Mouse (Mus musculus) midbrain, embryonic 16.5 days (tissue): ENCODE measurements around the gene Dock1. TPM values are rescaled to one million over a fixed set of nuclear protein-coding genes. Genes with fewer than 3 reads are reported as not detected.

Experiments
- ATAC-seq: fragments of 200-750 bp; cut with Nextera tagmentation; 2 replicates; pipeline ENCODE4 v1.8.0; 2017; ENCODE audit warnings: moderate TSS enrichment
- H3K27ac ChIP-seq: fragments of 300-500 bp; sonication (generic); 2 replicates; pipeline ENCODE4 v1.5.1; 2014; ENCODE audit warnings: mild to moderate bottlenecking, low read length, mixed read lengths
- H3K27me3 ChIP-seq: fragments of 300-500 bp; sonication (generic); 2 replicates; pipeline ENCODE4 v1.6.1; 2014; ENCODE audit warnings: low read depth, low read length, mixed read lengths; ENCODE audit not compliant: control insufficient read depth, insufficient read depth
- H3K36me3 ChIP-seq: fragments of 300-500 bp; sonication (generic); 2 replicates; pipeline ENCODE4 v1.6.1; 2014; ENCODE audit warnings: mild to moderate bottlenecking, low read length, moderate library complexity, mixed read lengths; ENCODE audit not compliant: control insufficient read depth, insufficient read depth
- H3K4me1 ChIP-seq: fragments of 300-500 bp; sonication (generic); 2 replicates; pipeline ENCODE4 v1.6.1; 2014; ENCODE audit warnings: mild to moderate bottlenecking, low read length, mixed read lengths; ENCODE audit not compliant: control insufficient read depth, insufficient read depth
- H3K4me2 ChIP-seq: fragments of 300-500 bp; sonication (generic); 2 replicates; pipeline ENCODE4 v1.6.1; 2014; ENCODE audit warnings: mild to moderate bottlenecking, low read length, mixed read lengths
- H3K4me3 ChIP-seq: fragments of 300-500 bp; sonication (generic); 2 replicates; pipeline ENCODE4 v1.5.1; 2014; ENCODE audit warnings: low read depth, mild to moderate bottlenecking, low read length, moderate library complexity, mixed read lengths
- H3K9ac ChIP-seq: fragments of 300-500 bp; sonication (generic); 2 replicates; pipeline ENCODE4 v1.6.1; 2014; ENCODE audit warnings: low read depth, low read length, mixed read lengths
- H3K9me3 ChIP-seq: fragments of 300-500 bp; sonication (generic); replicated peaks from 2 replicates; pipeline ENCODE4 v1.6.1; 2014; ENCODE audit warnings: mild to moderate bottlenecking, low read length, mixed read lengths; ENCODE audit not compliant: control insufficient read depth, poor library complexity, severe bottlenecking
- whole genome bisulfite sequencing: fragments of 180-500 bp; shearing (Covaris S2); extraction: QIAGEN DNeasy Blood & Tissue Kit; methylation state at CpG from one replicate; pipeline ENCODE4 v1.1.7; 2014; 5-methylcytosine and 5-hydroxymethylcytosine counted together
- polyA plus RNA-seq: library from polyadenylated mRNA; unstranded; fragments of >200 nt; fragmentation: Nextera tagmentation; extraction: Ambion mirVana; gene quantifications from 2 replicates; pipeline ENCODE4 v1.2.1, GENCODE M21; 2015

The Dock1 gene
- polyA plus RNA-seq, 1 experiment from 2014 or later: 5.5 TPM

- Histone ChIP-seq H3K27ac (no peak overlapping the region), H3K27me3 (no peaks in the 10 kb centered on the region), H3K9me3 (no peaks in the 10 kb centered on the region), H3K4me1 (no peaks in the 10 kb centered on the region), H3K4me3 (no peak overlapping the region), H3K9ac (no peak overlapping the region), H3K36me3 (no peaks in the 10 kb centered on the region), H3K4me2 (no peak overlapping the region)
- ATAC-seq: no peak
- WGBS: 93% methylated on average over 6 of the region's 6 CpGs
Measured at GRCm38 (mm10) chr7:134809241-134809975, 139.0 kb downstream of the Dock1 start.

- no peak overlapping the region for H3K27ac ChIP-seq
- H3K4me1 ChIP-seq: peaks cover under 1% of the 10 kb centered on the region; the same call in 1 of the 2 replicates
- no peaks in the 10 kb centered on the region for H3K27me3 ChIP-seq
- 98% methylated on average over 5 of the region's 5 CpGs for WGBS
- H3K9me3 ChIP-seq: no peaks in the 10 kb centered on the region
- ATAC-seq: no peak
- H3K4me3 ChIP-seq: no peak overlapping the region
- H3K9ac ChIP-seq: no peak overlapping the region
- H3K36me3 ChIP-seq: no peaks in the 10 kb centered on the region
- no peak overlapping the region for H3K4me2 ChIP-seq
Measured at GRCm38 (mm10) chr7:134818471-134818870, 148.0 kb downstream of the Dock1 start.

GRCm38 (mm10) chr7:134821264-134821663 is 150.8 kb downstream of the Dock1 start:
- ATAC-seq: no peak
- WGBS: 15% methylated on average over 1 of the region's 1 CpGs
- no peak overlapping the region for H3K27ac ChIP-seq

GRCm38 (mm10) chr7:134822006-134822405 is 151.6 kb downstream of the Dock1 start:
- H3K9me3 ChIP-seq: no peaks in the 10 kb centered on the region
- no peaks in the 10 kb centered on the region for H3K27me3 ChIP-seq
- peaks cover 6% of the 10 kb centered on the region for H3K4me1 ChIP-seq
- no peak overlapping the region for H3K9ac ChIP-seq
- no peak overlapping the region for H3K4me3 ChIP-seq
- WGBS: 76% methylated on average over 3 of the region's 3 CpGs
- no peak overlapping the region for H3K27ac ChIP-seq
- no peaks in the 10 kb centered on the region for H3K36me3 ChIP-seq
- H3K4me2 ChIP-seq: no peak overlapping the region
- ATAC-seq: no peak

More at GRCm38 (mm10) chr7:134821264-134821663, 150.8 kb downstream of the Dock1 start:
- no peak overlapping the region for H3K9ac ChIP-seq
- no peaks in the 10 kb centered on the region for H3K27me3 ChIP-seq
- no peaks in the 10 kb centered on the region for H3K36me3 ChIP-seq
- H3K4me2 ChIP-seq: no peak overlapping the region
- H3K4me1 ChIP-seq: peaks cover 6% of the 10 kb centered on the region
- no peaks in the 10 kb centered on the region for H3K9me3 ChIP-seq
- H3K4me3 ChIP-seq: no peak overlapping the region

- Histone ChIP-seq H3K27me3 (no peaks in the 10 kb centered on the region), H3K4me3 (no peak overlapping the region)
- no peak for ATAC-seq
Measured at GRCm38 (mm10) chr7:134823891-134824290, 153.4 kb downstream of the Dock1 start.

GRCm38 (mm10) chr7:134840066-134840465 is 169.6 kb downstream of the Dock1 start:
- WGBS: 83% methylated on average over 2 of the region's 2 CpGs
- H3K4me2 ChIP-seq: no peak overlapping the region
- no peak overlapping the region for H3K4me3 ChIP-seq
- H3K9ac ChIP-seq: no peak overlapping the region
- no peak for ATAC-seq
- H3K9me3 ChIP-seq: no peaks in the 10 kb centered on the region
- no peak overlapping the region for H3K27ac ChIP-seq
- H3K4me1 ChIP-seq: no peaks in the 10 kb centered on the region
- H3K27me3 ChIP-seq: no peaks in the 10 kb centered on the region
- no peaks in the 10 kb centered on the region for H3K36me3 ChIP-seq

More at GRCm38 (mm10) chr7:134823891-134824290, 153.4 kb downstream of the Dock1 start:
- Histone ChIP-seq H3K9ac (no peak overlapping the region), H3K4me1 (peaks cover 6% of the 10 kb centered on the region), H3K36me3 (no peaks in the 10 kb centered on the region), H3K27ac (no peak overlapping the region), H3K9me3 (no peaks in the 10 kb centered on the region), H3K4me2 (no peak overlapping the region)
- WGBS: 48% methylated on average over 4 of the region's 4 CpGs

GRCm38 (mm10) chr7:134842751-134843150 is 172.3 kb downstream of the Dock1 start:
- Histone ChIP-seq H3K9ac (no peak overlapping the region), H3K4me2 (no peak overlapping the region), H3K4me1 (no peaks in the 10 kb centered on the region), H3K4me3 (no peak overlapping the region), H3K27ac (no peak overlapping the region), H3K36me3 (no peaks in the 10 kb centered on the region), H3K9me3 (no peaks in the 10 kb centered on the region), H3K27me3 (no peaks in the 10 kb centered on the region)
- no peak for ATAC-seq
- 89% methylated on average over 4 of the region's 4 CpGs for WGBS

- no peak overlapping the region for H3K9ac ChIP-seq
- H3K27me3 ChIP-seq: no peaks in the 10 kb centered on the region
- 41% methylated on average over 6 of the region's 6 CpGs for WGBS
- H3K4me2 ChIP-seq: no peak overlapping the region
- no peak for ATAC-seq
- no peak overlapping the region for H3K4me3 ChIP-seq
- no peaks in the 10 kb centered on the region for H3K9me3 ChIP-seq
- no peaks in the 10 kb centered on the region for H3K36me3 ChIP-seq
- no peaks in the 10 kb centered on the region for H3K4me1 ChIP-seq
- H3K27ac ChIP-seq: no peak overlapping the region
Measured at GRCm38 (mm10) chr7:134862000-134862399, 191.5 kb downstream of the Dock1 start.

- 72% methylated on average over 2 of the region's 2 CpGs for WGBS
Measured at GRCm38 (mm10) chr7:134864175-134864574, 193.7 kb downstream of the Dock1 start.

More at GRCm38 (mm10) chr7:134864175-134864574, 193.7 kb downstream of the Dock1 start:
- no peaks in the 10 kb centered on the region for H3K27me3 ChIP-seq
- H3K9ac ChIP-seq: no peak overlapping the region
- H3K4me1 ChIP-seq: no peaks in the 10 kb centered on the region
- H3K36me3 ChIP-seq: no peaks in the 10 kb centered on the region
- no peak for ATAC-seq
- no peak overlapping the region for H3K4me3 ChIP-seq
- no peak overlapping the region for H3K4me2 ChIP-seq
- no peaks in the 10 kb centered on the region for H3K9me3 ChIP-seq
- no peak overlapping the region for H3K27ac ChIP-seq
